Mouse (Mus musculus) midbrain, postnatal 0 days (tissue): ENCODE measurements around the gene Cdc14a. TPM values are rescaled to one million over a fixed set of nuclear protein-coding genes. Genes with fewer than 3 reads are reported as not detected.

Source experiments
- ATAC-seq: fragments of 200-750 bp; cut with Nextera tagmentation; 2 replicates; pipeline ENCODE4 v1.8.0; 2017; ENCODE audit warnings: moderate number of reproducible peaks, mild to moderate bottlenecking, moderate TSS enrichment, moderate library complexity; ENCODE audit not compliant: low FRiP score
- DNase-seq: peaks from one replicate; pipeline ENCODE4 v3.0.0-alpha.2; 2015; ENCODE audit warnings: low spot score
- H3K27ac ChIP-seq: fragments of 300-500 bp; sonication (generic); 2 replicates; pipeline ENCODE4 v1.5.1; 2014; ENCODE audit warnings: low read depth, mild to moderate bottlenecking, low read length, mixed read lengths
- H3K27me3 ChIP-seq: fragments of 300-500 bp; sonication (generic); 2 replicates; pipeline ENCODE4 v1.6.1; 2014; ENCODE audit warnings: low read length, control low read depth, mixed read lengths; ENCODE audit not compliant: insufficient read depth
- H3K36me3 ChIP-seq: fragments of 300-500 bp; sonication (generic); 2 replicates; pipeline ENCODE4 v1.6.1; 2014; ENCODE audit warnings: low read length, control low read depth, mixed read lengths; ENCODE audit not compliant: insufficient read depth
- H3K4me1 ChIP-seq: fragments of 300-500 bp; sonication (generic); 2 replicates; pipeline ENCODE4 v1.6.1; 2014; ENCODE audit warnings: mild to moderate bottlenecking, control low read depth, antibody characterized with exemption, low read length, mixed read lengths; ENCODE audit not compliant: insufficient read depth
- H3K4me2 ChIP-seq: fragments of 300-500 bp; sonication (generic); 2 replicates; pipeline ENCODE4 v1.6.1; 2014; ENCODE audit warnings: low read depth, mild to moderate bottlenecking, low read length, mixed read lengths; ENCODE audit not compliant: poor library complexity, severe bottlenecking
- H3K4me3 ChIP-seq: fragments of 300-500 bp; sonication (generic); 2 replicates; pipeline ENCODE4 v1.5.1; 2014; ENCODE audit warnings: low read depth, mild to moderate bottlenecking, low read length, moderate library complexity
- H3K9ac ChIP-seq: fragments of 300-500 bp; sonication (generic); replicated peaks from 2 replicates; pipeline ENCODE4 v1.6.1; 2014; ENCODE audit warnings: mild to moderate bottlenecking, low read length, moderate library complexity, mixed read lengths; ENCODE audit not compliant: poor library complexity, severe bottlenecking
- H3K9me3 ChIP-seq: fragments of 300-500 bp; sonication (generic); 2 replicates; pipeline ENCODE4 v1.6.1; 2016; ENCODE audit warnings: low read length, control low read depth
- CTCF ChIP-seq: IDR thresholded peaks from 2 replicates; pipeline ENCODE4 v1.5.1; 2016; ENCODE audit warnings: antibody characterized with exemption, mild to moderate bottlenecking
- WGBS: fragments of 180-500 bp; shearing (Covaris S2); extraction: QIAGEN DNeasy Blood & Tissue Kit; methylation state at CpG from one replicate; pipeline ENCODE4 v1.1.7; 2014; 5-methylcytosine and 5-hydroxymethylcytosine counted together
- polyA plus RNA-seq: library from polyadenylated mRNA; unstranded; fragments of >200 nt; fragmentation: Nextera tagmentation; extraction: Ambion mirVana; gene quantifications from 2 replicates; pipeline ENCODE4 v1.2.1, GENCODE M21; 2015
- total RNA-seq: library from RNA; depleted of rRNA; stranded (reverse); fragments of >200 nt; gene quantifications from 2 replicates; pipeline ENCODE4 v1.2.3, GENCODE M21; 2014

Gene Cdc14a
- total and polyA plus RNA-seq, 2 experiments from 2014 or later = 2.2 to 3.1 TPM

DNA sequence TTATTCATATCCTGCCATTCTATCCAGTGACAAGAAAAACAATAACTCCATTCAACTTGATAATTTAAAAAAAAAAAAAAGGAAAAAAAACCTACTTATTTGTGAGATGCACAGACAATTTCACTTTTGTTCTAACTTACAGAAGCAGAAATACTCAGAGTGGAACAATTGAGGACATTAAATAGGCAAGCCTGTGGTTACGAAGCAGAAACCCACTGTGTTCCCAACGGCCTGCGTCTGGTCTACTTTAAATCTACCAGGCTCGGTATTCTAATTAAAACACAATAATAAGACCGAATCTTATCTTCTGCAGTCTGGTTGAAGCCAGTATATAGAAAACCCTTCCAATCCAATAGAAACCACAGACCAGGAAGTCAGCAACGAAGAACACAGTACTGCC is 50.6 kb downstream of the Cdc14a start:
- no peaks in the 10 kb centered on the region for H3K27me3 ChIP-seq
- H3K4me3 ChIP-seq = no peak overlapping the region
- 87% methylated on average over 6 of the region's 6 CpGs for WGBS
- DNase-seq = no peak
- TF ChIP-seq CTCF = no peak
- no peak overlapping the region for H3K27ac ChIP-seq
- H3K4me1 ChIP-seq = no peaks in the 10 kb centered on the region
- H3K9me3 ChIP-seq = no peaks in the 10 kb centered on the region
- H3K4me2 ChIP-seq = no peak overlapping the region
- no peak for ATAC-seq
- H3K36me3 ChIP-seq = no peaks in the 10 kb centered on the region
- no peak overlapping the region for H3K9ac ChIP-seq

DNA sequence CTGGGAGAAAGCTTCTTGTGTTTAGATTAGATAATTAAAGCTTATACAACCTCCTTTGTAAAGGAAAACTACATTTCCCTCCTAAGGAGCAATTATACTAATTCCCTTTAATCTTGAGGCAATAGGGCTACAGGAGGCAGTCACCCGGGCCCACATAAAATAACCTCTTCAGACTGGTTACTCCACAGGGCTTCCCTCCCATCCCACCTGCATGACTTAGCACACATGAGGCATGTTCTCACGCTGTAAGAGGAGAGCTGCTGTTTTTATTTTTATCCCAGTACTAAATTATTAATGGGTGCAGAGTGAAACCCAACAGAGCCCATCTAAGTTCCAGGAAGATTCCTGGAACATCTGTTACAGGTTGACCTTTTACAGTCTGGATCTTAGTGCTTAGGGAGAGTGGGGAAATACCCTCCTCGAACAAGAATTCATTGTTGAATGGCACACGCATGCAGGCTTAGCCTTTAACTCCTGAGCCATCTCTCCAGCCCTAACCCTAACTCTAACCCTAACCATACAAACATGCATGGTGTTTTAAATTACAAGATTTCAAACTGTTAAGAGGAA is 54.9 kb downstream of the Cdc14a start:
- H3K9me3 ChIP-seq = no peaks in the 10 kb centered on the region
- no peaks in the 10 kb centered on the region for H3K36me3 ChIP-seq
- no peak overlapping the region for H3K9ac ChIP-seq
- TF ChIP-seq CTCF = no peak
- no peaks in the 10 kb centered on the region for H3K4me1 ChIP-seq
- H3K4me2 ChIP-seq = no peak overlapping the region
- H3K27ac ChIP-seq = no peak overlapping the region
- 25% methylated on average over 4 of the region's 4 CpGs for WGBS
- no peaks in the 10 kb centered on the region for H3K27me3 ChIP-seq
- no peak for DNase-seq
- no peak overlapping the region for H3K4me3 ChIP-seq
- ATAC-seq = no peak

DNA sequence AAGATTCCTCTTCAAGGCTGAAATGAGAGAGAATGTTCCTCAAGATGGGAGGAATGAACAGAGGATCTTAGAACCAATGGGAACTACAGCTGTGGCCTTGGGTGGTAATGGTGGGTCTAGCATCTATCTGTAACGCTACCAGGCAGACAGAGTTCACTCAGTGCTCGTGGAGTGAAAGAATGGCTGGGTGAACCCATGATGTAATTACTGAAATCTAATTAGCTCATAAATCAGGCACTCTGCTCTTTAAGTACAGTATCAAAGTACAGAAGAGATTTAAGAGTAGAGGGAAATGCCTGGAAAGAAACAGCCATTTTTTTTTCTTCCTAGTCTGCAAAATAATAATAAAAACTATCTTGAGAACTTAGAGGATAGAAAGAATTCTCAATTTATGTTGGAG is 57.7 kb downstream of the Cdc14a start:
- no peak overlapping the region for H3K4me3 ChIP-seq
- H3K27me3 ChIP-seq = no peaks in the 10 kb centered on the region

DNA sequence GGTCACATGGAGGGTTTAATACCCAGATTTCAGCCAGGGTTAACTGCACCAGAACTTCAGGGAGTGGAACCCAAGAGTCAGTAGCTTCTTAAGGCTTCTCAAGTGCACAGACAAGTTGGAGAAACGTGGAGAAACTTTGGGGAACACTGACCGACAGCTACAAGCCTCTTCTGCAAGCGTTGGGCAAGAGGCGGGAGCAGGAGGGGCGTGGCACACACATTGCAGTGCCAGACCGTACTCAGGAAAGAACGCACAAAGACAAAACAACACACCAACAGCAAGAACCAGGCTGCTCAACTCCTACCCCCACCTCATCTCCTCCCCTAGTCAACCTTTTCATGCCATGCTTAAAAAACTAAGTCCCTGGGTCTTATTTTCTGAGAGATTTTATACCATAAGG is 61.9 kb downstream of the Cdc14a start:
- DNase-seq (no peak), ATAC-seq (no peak)
- 90% methylated on average over 7 of the region's 7 CpGs for WGBS
- Histone ChIP-seq H3K9ac (no peak overlapping the region), H3K9me3 (no peaks in the 10 kb centered on the region), H3K36me3 (no peaks in the 10 kb centered on the region), H3K4me2 (no peak overlapping the region), H3K27me3 (no peaks in the 10 kb centered on the region), H3K4me1 (no peaks in the 10 kb centered on the region), H3K27ac (no peak overlapping the region), H3K4me3 (no peak overlapping the region)
- no peak for TF ChIP-seq CTCF

More for the DNA sequence above, 57.7 kb downstream of the Cdc14a start:
- no peak for TF ChIP-seq CTCF
- Histone ChIP-seq H3K36me3 (no peaks in the 10 kb centered on the region), H3K4me1 (no peaks in the 10 kb centered on the region), H3K9ac (no peak overlapping the region), H3K27ac (no peak overlapping the region), H3K4me2 (no peak overlapping the region), H3K9me3 (no peaks in the 10 kb centered on the region)
- DNase-seq = no peak
- no peak for ATAC-seq
- WGBS = 90% methylated on average over 2 of the region's 2 CpGs

DNA sequence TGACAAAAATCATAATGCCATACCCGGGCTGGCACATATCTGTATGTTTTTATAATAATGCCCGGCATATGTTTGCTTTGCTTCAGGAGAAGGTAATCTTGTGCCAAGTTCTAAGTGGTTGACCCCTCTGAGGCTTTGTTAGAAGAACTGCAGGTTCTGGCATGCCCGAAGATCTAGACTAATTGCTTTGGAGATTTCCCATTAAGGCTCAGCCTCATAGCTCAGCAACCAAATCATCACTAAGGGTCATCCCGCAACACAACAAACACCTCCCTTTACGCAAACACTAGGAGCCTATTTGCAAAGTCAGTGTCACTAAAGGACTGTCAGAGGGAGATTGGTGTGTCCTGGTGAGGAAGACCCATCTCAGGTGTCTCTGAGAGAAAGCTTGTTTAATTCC is 62.7 kb downstream of the Cdc14a start:
- no peaks in the 10 kb centered on the region for H3K27me3 ChIP-seq
- H3K9ac ChIP-seq = no peak overlapping the region
- H3K27ac ChIP-seq = no peak overlapping the region
- H3K4me1 ChIP-seq = no peaks in the 10 kb centered on the region
- H3K4me2 ChIP-seq = no peak overlapping the region
- DNase-seq = no peak
- no peaks in the 10 kb centered on the region for H3K9me3 ChIP-seq
- 93% methylated on average over 5 of the region's 5 CpGs for WGBS
- no peak overlapping the region for H3K4me3 ChIP-seq
- H3K36me3 ChIP-seq = no peaks in the 10 kb centered on the region
- TF ChIP-seq CTCF = no peak
- ATAC-seq = no peak

DNA sequence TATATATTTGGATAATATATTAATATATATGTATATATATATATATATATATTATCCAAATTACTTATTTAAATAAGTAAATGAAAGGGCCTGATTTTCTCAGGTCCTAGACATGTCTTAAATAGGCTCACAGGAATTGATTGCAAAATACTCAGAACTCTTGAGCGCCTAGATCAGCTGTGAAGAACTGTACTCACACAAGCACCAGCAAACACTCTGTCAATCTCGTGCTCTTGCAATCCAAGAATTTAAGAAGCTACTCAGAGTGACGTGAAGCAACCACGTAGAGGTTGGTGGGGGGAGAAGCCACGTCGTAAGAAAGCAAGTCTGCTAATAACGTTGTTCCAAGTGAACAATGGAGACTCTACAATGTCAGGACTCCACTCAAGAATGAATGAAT is 66.0 kb downstream of the Cdc14a start:
- DNase-seq (no peak), ATAC-seq (no peak)
- Histone ChIP-seq H3K4me1 (no peaks in the 10 kb centered on the region), H3K27me3 (no peaks in the 10 kb centered on the region), H3K4me2 (no peak overlapping the region), H3K4me3 (no peak overlapping the region), H3K27ac (no peak overlapping the region), H3K36me3 (no peaks in the 10 kb centered on the region), H3K9me3 (no peaks in the 10 kb centered on the region), H3K9ac (no peak overlapping the region)
- TF ChIP-seq CTCF = no peak
- 91% methylated on average over 7 of the region's 7 CpGs for WGBS
